Mouse (Mus musculus) testis, adult 2 months (tissue): ENCODE measurements around the gene Cpb1.

Source experiments
- CTCF ChIP-seq: fragments of 200-500 bp; IDR thresholded peaks from 2 replicates; pipeline ENCODE4 v1.5.1; 2012; ENCODE audit warnings: low read depth, mild to moderate bottlenecking, inconsistent platforms, low read length, moderate library complexity; ENCODE audit not compliant: control insufficient read depth, insufficient read depth, insufficient replicate concordance
- POLR2A ChIP-seq: fragments of 200-500 bp; IDR thresholded peaks from 2 replicates; pipeline ENCODE4 v1.6.1; 2012; ENCODE audit warnings: low read depth, mild to moderate bottlenecking, inconsistent platforms, low read length, moderate library complexity; ENCODE audit not compliant: control insufficient read depth

GRCm38 (mm10) chr3:20254566-20255479 is 20.7 kb downstream of the Cpb1 start:
- no peak for TF ChIP-seq POLR2A
- TF ChIP-seq CTCF, result no peak
